Mouse (Mus musculus) ES-Bruce4 (cell line): ENCODE results near the gene Olfr522. TPM values are rescaled to one million over a fixed set of nuclear protein-coding genes. Genes with fewer than 3 reads are reported as not detected.
A peak's percentile ranks its signal among the peaks of the same experiment; 100 is the strongest.

Experiments
- H3K27ac ChIP-seq: 2 replicates; pipeline ENCODE4 v1.5.1; 2012; ENCODE audit warnings: low read length, inconsistent platforms; ENCODE audit not compliant: insufficient read depth
- H3K27me3 ChIP-seq: 2 replicates; pipeline ENCODE4 v1.6.1; 2012; ENCODE audit warnings: mild to moderate bottlenecking, low read length, inconsistent platforms; ENCODE audit not compliant: control insufficient read depth, poor library complexity, insufficient read depth, severe bottlenecking
- H3K36me3 ChIP-seq: 2 replicates; pipeline ENCODE4 v1.6.1; 2012; ENCODE audit warnings: inconsistent platforms, mild to moderate bottlenecking, low read length, moderate library complexity; ENCODE audit not compliant: control insufficient read depth, poor library complexity, insufficient read depth, severe bottlenecking
- H3K4me1 ChIP-seq: one replicate; pipeline ENCODE4 v1.8.1; 2011; ENCODE audit warnings: low read length; ENCODE audit not compliant: control insufficient read depth, insufficient read depth
- H3K4me3 ChIP-seq: 2 replicates; pipeline ENCODE4 v1.5.1; 2011; ENCODE audit warnings: low read depth, mild to moderate bottlenecking, low read length
- H3K9ac ChIP-seq: 2 replicates; pipeline ENCODE4 v1.6.1; 2012; ENCODE audit warnings: low read depth, mild to moderate bottlenecking, inconsistent platforms; ENCODE audit not compliant: poor library complexity, severe bottlenecking
- H3K9me3 ChIP-seq: replicated peaks from 2 replicates; pipeline ENCODE4 v1.6.1; 2012; ENCODE audit warnings: mild to moderate bottlenecking, low read length, inconsistent platforms; ENCODE audit not compliant: control insufficient read depth, poor library complexity, insufficient read depth, severe bottlenecking
- CTCF ChIP-seq: IDR thresholded peaks from one replicate; pipeline ENCODE4 v1.8.1; 2011; ENCODE audit warnings: low read depth, low read length
- EP300 ChIP-seq: IDR thresholded peaks from 2 replicates; pipeline ENCODE4 v1.6.1; 2011; ENCODE audit warnings: low read depth, low read length; ENCODE audit not compliant: insufficient read depth
- POLR2A ChIP-seq: IDR thresholded peaks from one replicate; pipeline ENCODE4 v1.8.1; 2011; ENCODE audit warnings: low read length; ENCODE audit not compliant: insufficient read depth
- polyA plus RNA-seq: library from polyadenylated mRNA; stranded (reverse); fragments of >200 nt; gene quantifications from 2 replicates; pipeline ENCODE4 v1.2.4, GENCODE M21; 2011; ENCODE audit warnings: low read depth; ENCODE audit not compliant: missing spikeins, insufficient read depth, insufficient read length

Gene Olfr522
- polyA plus RNA-seq, 1 experiment: not detected

DNA sequence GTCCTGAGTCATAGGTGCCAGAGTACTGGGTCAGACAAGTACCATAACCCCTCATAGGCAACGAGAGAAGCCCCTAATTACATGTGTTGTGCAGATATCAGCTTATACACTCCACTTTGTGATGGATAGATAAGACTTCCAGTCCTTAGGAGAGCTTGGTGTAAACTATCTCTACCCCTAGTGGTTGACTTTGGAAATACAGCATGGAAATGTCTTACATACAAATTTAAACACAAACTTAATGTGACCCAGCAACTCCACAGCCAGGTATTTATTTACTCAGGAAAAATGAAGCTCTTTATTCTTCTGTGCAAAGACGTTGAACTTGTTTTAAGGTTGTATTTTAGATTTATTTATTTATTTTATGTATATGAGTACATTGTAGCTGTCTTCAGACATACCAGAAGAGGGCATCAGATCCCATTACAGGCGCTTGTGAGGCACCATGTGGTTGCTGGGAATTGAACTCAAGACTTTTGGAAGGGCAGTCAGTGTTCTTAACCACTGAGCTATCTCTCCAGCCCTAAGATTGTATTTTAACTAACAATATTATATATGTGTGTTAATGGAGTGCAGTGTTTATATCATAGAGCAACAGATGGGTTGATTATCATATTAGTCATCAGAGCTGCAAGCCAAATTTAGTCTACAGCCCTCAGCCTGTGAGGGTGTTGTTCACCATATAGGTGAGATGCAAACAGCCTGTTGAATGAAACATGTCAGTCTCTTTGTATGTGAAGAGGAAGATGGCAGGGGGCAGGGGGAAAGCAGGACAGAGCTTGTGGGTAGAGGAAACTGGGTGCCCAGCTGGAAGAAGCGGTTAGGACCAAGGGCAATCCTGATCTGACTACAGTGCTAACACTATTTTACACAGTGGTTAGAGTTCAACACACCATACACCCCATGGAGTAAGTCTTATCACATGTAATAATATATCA, 24.1 kb upstream of the Olfr522 start:
- TF ChIP-seq POLR2A: no peak
- TF ChIP-seq CTCF: peak; percentile 3
- H3K4me3 ChIP-seq: no peak overlapping the region
- no peaks in the 10 kb centered on the region for H3K9me3 ChIP-seq
- no peaks in the 10 kb centered on the region for H3K27me3 ChIP-seq
- H3K9ac ChIP-seq: no peak overlapping the region
- H3K4me1 ChIP-seq: no peaks in the 10 kb centered on the region
- no peaks in the 10 kb centered on the region for H3K36me3 ChIP-seq
- H3K27ac ChIP-seq: no peak overlapping the region

DNA sequence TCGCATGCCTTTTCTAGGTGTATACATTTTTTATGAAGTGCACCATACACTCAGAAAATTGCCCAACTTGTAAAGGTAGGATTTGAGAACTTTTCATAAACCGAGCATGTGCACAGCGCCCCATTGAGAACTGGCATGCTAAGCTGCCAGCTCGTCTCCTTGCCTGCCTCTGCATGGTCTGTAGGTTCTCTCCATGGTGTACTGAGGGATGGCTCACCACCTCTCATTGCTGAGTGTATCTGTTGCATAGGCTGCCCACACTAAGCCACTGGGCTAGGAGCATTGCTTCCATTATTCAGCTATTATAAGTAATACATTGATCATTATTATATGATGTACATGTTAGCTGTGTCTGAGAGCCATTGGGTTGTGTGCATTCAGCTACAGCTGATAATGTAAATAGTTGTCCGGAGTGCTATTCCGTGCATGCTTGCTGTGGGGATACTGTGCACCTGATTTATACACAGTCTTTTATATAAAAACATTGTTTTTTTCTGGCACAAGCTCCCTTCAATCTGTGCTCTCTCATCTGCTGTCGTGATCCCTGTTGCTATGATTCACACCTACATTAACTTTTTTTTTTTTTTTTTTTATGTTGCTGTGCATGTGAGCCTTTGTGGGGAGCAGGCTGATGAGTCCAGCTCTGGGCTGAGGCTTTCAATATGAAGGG, 23.3 kb upstream of the Olfr522 start:
- no peaks in the 10 kb centered on the region for H3K27me3 ChIP-seq
- no peaks in the 10 kb centered on the region for H3K4me1 ChIP-seq
- no peaks in the 10 kb centered on the region for H3K9me3 ChIP-seq
- no peaks in the 10 kb centered on the region for H3K36me3 ChIP-seq
- TF ChIP-seq CTCF (no peak), EP300 (no peak), POLR2A (no peak)
- no peak overlapping the region for H3K4me3 ChIP-seq
- H3K9ac ChIP-seq: no peak overlapping the region
- H3K27ac ChIP-seq: no peak overlapping the region

DNA sequence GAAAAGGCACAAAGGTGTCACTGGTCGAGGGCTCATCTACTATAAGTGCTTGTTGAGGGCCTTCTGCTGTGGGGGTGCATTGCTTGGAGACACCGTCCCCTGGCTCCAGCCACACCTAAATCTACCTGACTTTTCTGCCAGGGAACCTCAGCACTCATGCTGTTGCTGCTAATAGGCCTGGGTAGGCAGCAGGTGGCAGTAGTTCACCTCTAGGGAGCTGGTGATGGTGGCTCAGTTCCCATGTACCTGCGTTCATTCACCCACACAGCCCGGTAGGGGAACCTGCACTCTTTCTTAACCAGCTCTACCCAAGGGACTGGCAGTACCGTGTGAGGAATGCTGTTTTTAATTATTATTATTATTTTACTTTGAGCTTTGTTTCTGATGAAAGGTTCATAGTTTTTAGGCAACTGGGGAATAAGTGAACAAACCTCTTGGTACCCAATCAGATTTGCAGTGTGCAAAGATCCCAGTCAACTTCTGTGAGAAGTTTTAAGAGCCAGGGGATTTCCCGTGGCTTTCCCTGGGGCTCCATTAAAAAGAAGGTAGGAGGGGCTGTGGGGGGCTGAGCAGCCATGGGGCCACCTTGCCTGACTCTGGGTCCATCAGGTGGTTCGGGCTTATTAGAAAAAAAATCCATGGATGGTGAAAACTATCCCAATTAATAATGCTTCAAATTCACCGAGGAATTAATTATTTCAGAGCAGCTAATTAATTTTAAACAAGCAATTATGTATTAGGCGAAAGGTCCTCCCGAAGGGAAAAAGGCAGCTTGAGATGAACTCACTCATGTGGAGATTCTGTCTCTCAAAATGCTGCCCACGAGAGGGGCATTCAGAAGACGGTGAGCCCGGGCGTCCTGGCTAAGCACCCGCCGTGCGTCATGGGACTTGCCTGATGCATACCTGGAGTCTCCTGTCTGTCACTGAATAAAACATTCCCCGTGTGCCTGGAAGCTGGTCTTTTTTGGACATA, 22.4 kb upstream of the Olfr522 start:
- H3K9me3 ChIP-seq: no peaks in the 10 kb centered on the region
- no peak overlapping the region for H3K4me3 ChIP-seq
- no peak overlapping the region for H3K27ac ChIP-seq
- peak; percentile 84 for TF ChIP-seq CTCF
- TF ChIP-seq EP300: no peak
- no peak for TF ChIP-seq POLR2A
- no peak overlapping the region for H3K9ac ChIP-seq
- H3K27me3 ChIP-seq: no peaks in the 10 kb centered on the region
- no peaks in the 10 kb centered on the region for H3K36me3 ChIP-seq
- H3K4me1 ChIP-seq: no peaks in the 10 kb centered on the region

DNA sequence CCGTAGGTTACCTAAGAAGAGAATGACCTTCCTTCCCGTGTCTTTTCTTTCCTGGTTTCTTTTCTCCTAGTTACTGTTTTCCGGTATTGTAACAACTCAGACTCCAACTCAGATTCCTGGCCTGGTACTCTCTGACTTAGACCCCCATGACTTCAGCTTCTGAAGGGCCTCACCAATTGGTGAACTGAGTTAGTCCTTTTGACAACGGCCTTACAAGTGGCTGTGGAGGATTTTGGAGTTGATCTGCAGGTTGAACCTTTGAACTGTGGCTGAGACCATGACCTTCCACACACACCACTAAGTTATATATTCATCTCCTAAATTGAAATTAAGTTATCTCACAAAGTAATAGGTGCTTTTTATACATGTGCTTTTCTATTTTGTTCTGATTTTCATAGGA, 19.6 kb upstream of the Olfr522 start:
- Histone ChIP-seq H3K27me3 (no peaks in the 10 kb centered on the region), H3K9ac (no peak overlapping the region), H3K9me3 (no peaks in the 10 kb centered on the region), H3K27ac (no peak overlapping the region), H3K4me3 (no peak overlapping the region), H3K36me3 (no peaks in the 10 kb centered on the region), H3K4me1 (no peaks in the 10 kb centered on the region)
- TF ChIP-seq EP300 (no peak), CTCF (no peak), POLR2A (no peak)

DNA sequence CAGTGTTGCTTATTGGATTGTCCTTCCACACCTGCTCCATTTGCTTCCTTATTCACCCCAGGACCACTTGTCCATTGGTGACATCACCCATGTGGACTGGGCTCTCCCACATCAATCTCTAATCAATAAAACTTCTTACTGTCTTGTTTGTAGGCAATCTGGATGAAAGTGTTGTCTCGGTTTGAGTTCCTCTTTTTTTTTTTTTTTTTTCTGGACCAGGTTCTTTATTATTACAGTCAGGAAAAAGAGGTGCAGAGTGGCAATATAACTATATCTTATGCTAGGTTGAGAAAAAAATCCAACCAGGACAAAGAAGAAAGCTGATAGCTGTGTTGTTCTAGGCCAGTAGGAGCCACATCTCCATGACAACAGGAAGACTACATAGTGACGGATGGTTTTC, 16.1 kb upstream of the Olfr522 start:
- H3K9me3 ChIP-seq: no peaks in the 10 kb centered on the region
- no peaks in the 10 kb centered on the region for H3K4me1 ChIP-seq
- H3K36me3 ChIP-seq: no peaks in the 10 kb centered on the region
- TF ChIP-seq POLR2A (no peak), CTCF (no peak), EP300 (no peak)
- no peak overlapping the region for H3K9ac ChIP-seq
- H3K27me3 ChIP-seq: no peaks in the 10 kb centered on the region
- H3K4me3 ChIP-seq: no peak overlapping the region
- no peak overlapping the region for H3K27ac ChIP-seq
